Mouse (Mus musculus) inflammation-experienced regulatory T-cells, adult 6 months (primary cell): ENCODE results near the gene Nit1. TPM values are rescaled to one million over a fixed set of nuclear protein-coding genes. Genes with fewer than 3 reads are reported as not detected.

Experiments used
- ATAC-seq: one replicate; pipeline ENCODE4 v1.8.0; 2017
- polyA plus RNA-seq, 3 experiments: library from polyadenylated mRNA; unstranded; fragments of 100-300 nt; shearing (Covaris generic); gene quantifications; one replicate each; pipeline ENCODE4 v1.2.1; 2017

The Nit1 gene
- polyA plus RNA-seq, 3 experiments from 2014 or later = 24.6 to 32.9 (median 30.1) TPM

DNA sequence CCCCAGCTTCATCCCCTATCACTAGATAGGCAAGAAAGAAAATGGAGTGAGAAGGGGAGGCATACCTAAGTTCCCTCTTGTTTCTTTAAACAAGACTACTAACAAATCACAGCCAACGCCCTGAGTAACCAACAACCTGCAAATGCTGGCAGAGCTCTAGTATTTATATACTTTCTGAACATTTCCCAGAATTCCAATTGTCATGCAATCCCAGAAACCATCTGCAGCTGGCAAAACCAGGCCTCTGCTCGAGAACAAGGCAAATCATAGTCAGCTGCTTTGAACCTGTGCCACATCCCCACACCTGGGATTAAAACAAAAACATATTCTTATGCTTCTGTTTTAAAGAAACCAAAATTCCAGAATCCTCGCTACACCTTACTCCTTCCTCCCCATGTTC, 52.1 kb downstream of the Nit1 start:
- ATAC-seq = no peak

DNA sequence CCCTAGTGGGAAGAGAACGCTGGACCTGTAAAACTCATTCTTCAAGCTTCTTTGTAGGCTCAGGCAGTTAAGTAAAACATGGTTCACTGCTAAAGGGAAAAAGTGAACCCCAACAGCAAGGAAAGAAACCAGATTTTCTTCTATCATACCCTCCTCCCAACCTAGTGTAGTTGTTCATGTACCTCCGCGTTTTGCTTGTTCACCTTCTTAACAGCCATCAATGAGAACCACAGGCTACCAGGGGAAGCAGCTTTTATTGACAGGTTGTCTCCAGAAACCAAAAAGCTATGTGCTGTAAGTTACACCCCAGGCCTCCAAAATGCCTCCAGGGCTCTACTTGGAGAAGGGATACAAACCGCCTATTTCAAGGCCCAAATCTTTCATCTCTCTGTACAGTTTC, 57.1 kb downstream of the Nit1 start:
- ATAC-seq = no peak

Other genes with a start within 250 kb of the Nit1 start
- gene Cfap126, start 231.7 kb downstream of the Nit1 start, polyA plus RNA-seq = 1 to 10 TPM; 3.2 to 7.6 (median 6.6) TPM
- gene Sdhc, start 195.0 kb downstream of the Nit1 start, polyA plus RNA-seq = 100 to 1,000 TPM; 115 to 153 (median 125) TPM
- not detected for gene Mpz, start 194.9 kb downstream of the Nit1 start, polyA plus RNA-seq
- gene Pcp4l1, start 149.4 kb downstream of the Nit1 start, polyA plus RNA-seq = not detected
- gene Nr1i3, start 131.7 kb downstream of the Nit1 start, polyA plus RNA-seq = under 1 TPM; 0.39 to 0.75 (median 0.75) TPM
- gene Tomm40l, start 123.1 kb downstream of the Nit1 start, polyA plus RNA-seq = 10 to 100 TPM; 24.1 to 34.6 (median 28.7) TPM
- gene Apoa2, start 120.6 kb downstream of the Nit1 start, polyA plus RNA-seq = not detected
- gene Fcer1g, start 111.3 kb downstream of the Nit1 start, polyA plus RNA-seq = 10 to 100 TPM in 1 of 3 experiments, not detected in 2; 10.7 TPM
- under 1 TPM in 1 of 3 experiments, not detected in 2; 0.09 TPM for gene Adamts4, start 95.2 kb downstream of the Nit1 start, polyA plus RNA-seq
- 100 to 1,000 TPM; 106 to 120 (median 119) TPM for gene Ndufs2, start 94.3 kb downstream of the Nit1 start, polyA plus RNA-seq
- 10 to 100 TPM; 35.3 to 68.9 (median 60.8) TPM for gene B4galt3, start 75.3 kb downstream of the Nit1 start, polyA plus RNA-seq
- gene Ppox, start 64.5 kb downstream of the Nit1 start, polyA plus RNA-seq = 10 to 100 TPM; 38.2 to 90.1 (median 78.6) TPM
- 10 to 100 TPM; 11.0 to 25.3 (median 15.4) TPM for gene Usp21, start 57.7 kb downstream of the Nit1 start, polyA plus RNA-seq
- gene Ufc1, start 50.6 kb downstream of the Nit1 start, polyA plus RNA-seq = 100 to 1,000 TPM in 1 of 3 experiments, 10 to 100 TPM in 2; 74.6 to 118 (median 92.5) TPM
- gene Dedd, start 16.5 kb downstream of the Nit1 start, polyA plus RNA-seq = 10 to 100 TPM; 35.5 to 41.7 (median 39.7) TPM
- 10 to 100 TPM; 48.9 to 70.1 (median 58.1) TPM for gene Pfdn2, start within 50 bp of the Nit1 start, polyA plus RNA-seq
- 1 to 10 TPM in 1 of 3 experiments, under 1 TPM in 1, not detected in 1; 0.54 to 1.4 TPM for gene Klhdc9, start 15.2 kb upstream of the Nit1 start, polyA plus RNA-seq
- gene Nectin4, start 24.5 kb upstream of the Nit1 start, polyA plus RNA-seq = under 1 TPM in 2 of 3 experiments, not detected in 1; 0.09 to 0.25 TPM
- 10 to 100 TPM; 73.5 to 84.6 (median 78.0) TPM for gene Arhgap30, start 43.3 kb upstream of the Nit1 start, polyA plus RNA-seq
- 10 to 100 TPM; 46.9 to 62.6 (median 57.2) TPM for gene Usf1, start 65.7 kb upstream of the Nit1 start, polyA plus RNA-seq
- gene Tstd1, start 73.2 kb upstream of the Nit1 start, polyA plus RNA-seq = 10 to 100 TPM in 2 of 3 experiments, 1 to 10 TPM in 1; 9.8 to 17.9 (median 12.6) TPM
- 1 to 10 TPM in 1 of 3 experiments, under 1 TPM in 2; 0.32 to 1.0 (median 0.55) TPM for gene F11r, start 91.9 kb upstream of the Nit1 start, polyA plus RNA-seq
- 10 to 100 TPM in 2 of 3 experiments, 1 to 10 TPM in 1; 8.9 to 13.0 (median 10.3) TPM for gene Alyref2, start 157.8 kb upstream of the Nit1 start, polyA plus RNA-seq
- gene Itln1, start 189.6 kb upstream of the Nit1 start, polyA plus RNA-seq = not detected
- 1 to 10 TPM in 1 of 3 experiments, under 1 TPM in 1, not detected in 1; 0.20 to 1.6 TPM for gene Cd244a, start 213.5 kb upstream of the Nit1 start, polyA plus RNA-seq